Mouse (Mus musculus): ENCODE measurements around the gene Tmem214. TPM values are rescaled to one million over a fixed set of nuclear protein-coding genes. Genes with fewer than 3 reads are reported as not detected.
A peak's percentile ranks its signal among the peaks of the same experiment; 100 is the strongest.

Tmem214 gene
- 49.3 and 50.9 TPM in 2 replicates for polyA plus RNA-seq (2014; fragmentation: Nextera tagmentation; extraction: Ambion mirVana)

- Histone ChIP-seq H3K4me2 (ENCODE audit: low read depth, severe bottlenecking) (peak within 1 kb of the TSS; percentile 72), H3K4me3 (ENCODE audit: low read depth, low read length) (0 out of 2 replicates have a peak within 1 kb of the TSS, but pooled peaks have one; percentile 84), H3K9ac (ENCODE audit: low read length) (no peak within 1 kb of the TSS; the same call in 1 of the 2 replicates), H3K27ac (replicated peaks; ENCODE audit: low read depth, low read length) (0 out of 2 replicates have a peak within 1 kb of the TSS, but pooled peaks have one; percentile 36), H3K4me1 (ENCODE audit: control insufficient read depth, insufficient read depth, low read length) (peaks cover 5% of the 10 kb centered on the region; the same call in 1 of the 2 replicates), H3K27me3 (ENCODE audit: control insufficient read depth, insufficient read depth, low read length) (no peaks in the 10 kb centered on the region), H3K36me3 (ENCODE audit: control insufficient read depth, insufficient read depth, low read length) (peaks cover 11% of the 10 kb centered on the region; the same call in 1 of the 2 replicates), H3K9me3 (ENCODE audit: control insufficient read depth, low read length) (no peaks in the 10 kb centered on the region)
- DNase-seq (ENCODE audit: low spot score) = no peak
- 95% methylated on average over 3 of the region's 3 CpGs for WGBS
- no peak for ATAC-seq (ENCODE audit: insufficient number of reproducible peaks, low FRiP score, low TSS enrichment, low read depth)
These were observed at the start of gene Tmem214 for GRCm38 (mm10) chr5:30867712-30868111. Gene Tmem214, plus strand, starts transcription at chr5:30868012.

GRCm38 (mm10) chr5:30818758-30819309, 49.0 kb upstream of the Tmem214 start:
- no peaks in the 10 kb centered on the region for H3K36me3 ChIP-seq (ENCODE audit: control insufficient read depth, insufficient read depth, low read length)
- no peak overlapping the region for H3K4me3 ChIP-seq (ENCODE audit: low read depth, low read length)
- no peak overlapping the region for H3K4me2 ChIP-seq (ENCODE audit: low read depth, severe bottlenecking)
- 89% methylated on average over 8 of the region's 8 CpGs for WGBS
- H3K27me3 ChIP-seq (ENCODE audit: control insufficient read depth, insufficient read depth, low read length) = no peaks in the 10 kb centered on the region
- ATAC-seq (ENCODE audit: insufficient number of reproducible peaks, low FRiP score, low TSS enrichment, low read depth) (no peak), DNase-seq (ENCODE audit: low spot score) (no peak)
- H3K9ac ChIP-seq (ENCODE audit: low read length) = no peak overlapping the region
- H3K27ac ChIP-seq (replicated peaks; ENCODE audit: low read depth, low read length) = no peak overlapping the region
- H3K9me3 ChIP-seq (ENCODE audit: control insufficient read depth, low read length) = no peaks in the 10 kb centered on the region
- 0 out of 2 replicates have a peak, but pooled peaks cover 10% of the 10 kb centered on the region for H3K4me1 ChIP-seq (ENCODE audit: control insufficient read depth, insufficient read depth, low read length)

DNA sequence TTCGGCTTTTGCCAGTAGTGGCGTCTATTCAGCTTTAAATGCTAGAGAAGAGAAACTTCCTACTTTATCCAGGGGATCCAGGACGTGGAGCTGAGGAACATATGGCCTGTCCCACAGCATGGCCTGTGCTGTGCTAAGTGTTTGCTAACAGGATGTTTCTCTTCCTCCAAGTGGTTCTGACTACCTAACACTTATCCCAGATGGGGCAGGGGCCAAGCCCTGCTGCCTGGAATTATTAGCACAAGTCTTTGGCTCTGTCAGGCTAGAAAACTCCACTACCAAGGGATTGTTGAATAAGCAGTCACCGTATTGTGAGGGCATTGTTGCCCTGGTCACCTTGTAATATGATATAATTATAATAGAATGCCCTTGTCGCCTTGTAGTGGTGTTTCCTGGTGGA, 45.1 kb upstream of the Tmem214 start:
- Histone ChIP-seq H3K36me3 (ENCODE audit: control insufficient read depth, insufficient read depth, low read length) (no peaks in the 10 kb centered on the region), H3K9me3 (ENCODE audit: control insufficient read depth, low read length) (no peaks in the 10 kb centered on the region), H3K9ac (ENCODE audit: low read length) (no peak overlapping the region), H3K4me3 (ENCODE audit: low read depth, low read length) (no peak overlapping the region), H3K4me2 (ENCODE audit: low read depth, severe bottlenecking) (no peak overlapping the region), H3K4me1 (ENCODE audit: control insufficient read depth, insufficient read depth, low read length) (no peaks in the 10 kb centered on the region), H3K27me3 (ENCODE audit: control insufficient read depth, insufficient read depth, low read length) (no peaks in the 10 kb centered on the region), H3K27ac (replicated peaks; ENCODE audit: low read depth, low read length) (no peak overlapping the region)
- no peak for ATAC-seq (ENCODE audit: insufficient number of reproducible peaks, low FRiP score, low TSS enrichment, low read depth)
- 80% methylated on average over 5 of the region's 5 CpGs for WGBS
- no peak for DNase-seq (ENCODE audit: low spot score)

GRCm38 (mm10) chr5:30823091-30823490, 44.7 kb upstream of the Tmem214 start:
- Histone ChIP-seq H3K27me3 (ENCODE audit: control insufficient read depth, insufficient read depth, low read length) (no peaks in the 10 kb centered on the region), H3K27ac (replicated peaks; ENCODE audit: low read depth, low read length) (no peak overlapping the region), H3K4me2 (ENCODE audit: low read depth, severe bottlenecking) (no peak overlapping the region), H3K4me3 (ENCODE audit: low read depth, low read length) (no peak overlapping the region), H3K9ac (ENCODE audit: low read length) (no peak overlapping the region), H3K4me1 (ENCODE audit: control insufficient read depth, insufficient read depth, low read length) (no peaks in the 10 kb centered on the region), H3K36me3 (ENCODE audit: control insufficient read depth, insufficient read depth, low read length) (no peaks in the 10 kb centered on the region), H3K9me3 (ENCODE audit: control insufficient read depth, low read length) (no peaks in the 10 kb centered on the region)
- WGBS = 88% methylated on average over 3 of the region's 3 CpGs
- DNase-seq (ENCODE audit: low spot score) (no peak), ATAC-seq (ENCODE audit: insufficient number of reproducible peaks, low FRiP score, low TSS enrichment, low read depth) (no peak)

- Histone ChIP-seq H3K4me2 (ENCODE audit: low read depth, severe bottlenecking) (no peak overlapping the region), H3K4me1 (ENCODE audit: control insufficient read depth, insufficient read depth, low read length) (no peaks in the 10 kb centered on the region), H3K4me3 (ENCODE audit: low read depth, low read length) (no peak overlapping the region), H3K36me3 (ENCODE audit: control insufficient read depth, insufficient read depth, low read length) (no peaks in the 10 kb centered on the region), H3K9ac (ENCODE audit: low read length) (no peak overlapping the region), H3K9me3 (ENCODE audit: control insufficient read depth, low read length) (no peaks in the 10 kb centered on the region), H3K27ac (replicated peaks; ENCODE audit: low read depth, low read length) (no peak overlapping the region), H3K27me3 (ENCODE audit: control insufficient read depth, insufficient read depth, low read length) (no peaks in the 10 kb centered on the region)
- DNase-seq (ENCODE audit: low spot score) = no peak
- 87% methylated on average over 11 of the region's 11 CpGs for WGBS
- ATAC-seq (ENCODE audit: insufficient number of reproducible peaks, low FRiP score, low TSS enrichment, low read depth) = no peak
These were observed 43.5 kb upstream of the Tmem214 start for GRCm38 (mm10) chr5:30824124-30824988.

DNA sequence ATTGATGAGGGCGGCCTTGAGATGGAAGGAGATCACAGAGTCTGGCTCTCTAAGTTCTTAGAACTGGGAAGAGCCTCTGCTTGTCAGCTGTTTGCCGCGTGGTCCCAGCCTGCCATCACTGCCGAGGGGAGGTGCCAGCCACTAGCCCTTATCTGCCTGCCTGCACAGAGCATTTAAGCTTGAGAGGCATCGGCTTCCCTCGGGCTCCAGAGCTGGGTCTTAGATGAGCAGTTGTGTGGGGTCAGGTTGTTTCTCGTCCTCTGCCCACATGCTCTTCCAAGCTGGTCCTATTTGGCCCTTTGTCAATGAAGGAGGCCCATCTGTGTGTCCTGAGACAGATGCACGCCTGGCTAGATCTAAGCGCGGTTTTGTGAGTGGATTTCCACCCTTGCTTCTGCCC, 42.6 kb upstream of the Tmem214 start:
- H3K4me3 ChIP-seq (ENCODE audit: low read depth, low read length) = no peak overlapping the region
- H3K4me1 ChIP-seq (ENCODE audit: control insufficient read depth, insufficient read depth, low read length) = no peaks in the 10 kb centered on the region
- H3K27me3 ChIP-seq (ENCODE audit: control insufficient read depth, insufficient read depth, low read length) = no peaks in the 10 kb centered on the region
- DNase-seq (ENCODE audit: low spot score) = no peak
- no peak overlapping the region for H3K27ac ChIP-seq (replicated peaks; ENCODE audit: low read depth, low read length)
- H3K9me3 ChIP-seq (ENCODE audit: control insufficient read depth, low read length) = no peaks in the 10 kb centered on the region
- no peak overlapping the region for H3K9ac ChIP-seq (ENCODE audit: low read length)
- 73% methylated on average over 10 of the region's 10 CpGs for WGBS
- H3K4me2 ChIP-seq (ENCODE audit: low read depth, severe bottlenecking) = no peak overlapping the region
- ATAC-seq (ENCODE audit: insufficient number of reproducible peaks, low FRiP score, low TSS enrichment, low read depth) = no peak
- H3K36me3 ChIP-seq (ENCODE audit: control insufficient read depth, insufficient read depth, low read length) = no peaks in the 10 kb centered on the region

DNA sequence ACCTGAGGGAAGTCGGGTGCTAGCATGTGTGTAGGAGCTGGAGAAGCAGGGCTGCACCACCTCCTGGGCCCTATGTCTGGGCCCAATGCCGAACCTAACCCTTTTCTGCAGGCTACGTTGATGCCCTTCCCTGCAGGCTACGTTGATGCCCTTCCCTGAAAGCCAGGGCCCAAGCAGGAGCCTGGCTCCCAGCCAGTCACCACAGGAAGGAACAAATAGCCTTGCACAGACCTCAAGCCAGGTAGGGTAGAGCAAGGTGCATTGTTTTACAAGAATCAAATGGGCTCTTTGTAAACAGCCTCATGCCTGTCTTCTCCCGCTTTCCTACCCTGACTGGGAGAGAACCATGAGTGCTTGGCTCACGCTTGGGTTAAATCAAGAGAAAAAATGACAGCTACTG, 42.0 kb upstream of the Tmem214 start:
- Histone ChIP-seq H3K9me3 (ENCODE audit: control insufficient read depth, low read length) (no peaks in the 10 kb centered on the region), H3K27ac (replicated peaks; ENCODE audit: low read depth, low read length) (no peak overlapping the region), H3K27me3 (ENCODE audit: control insufficient read depth, insufficient read depth, low read length) (no peaks in the 10 kb centered on the region), H3K4me3 (ENCODE audit: low read depth, low read length) (no peak overlapping the region), H3K4me1 (ENCODE audit: control insufficient read depth, insufficient read depth, low read length) (no peaks in the 10 kb centered on the region), H3K4me2 (ENCODE audit: low read depth, severe bottlenecking) (no peak overlapping the region), H3K36me3 (ENCODE audit: control insufficient read depth, insufficient read depth, low read length) (no peaks in the 10 kb centered on the region), H3K9ac (ENCODE audit: low read length) (no peak overlapping the region)
- DNase-seq (ENCODE audit: low spot score) = no peak
- ATAC-seq (ENCODE audit: insufficient number of reproducible peaks, low FRiP score, low TSS enrichment, low read depth) = no peak
- 83% methylated on average over 6 of the region's 6 CpGs for WGBS

DNA sequence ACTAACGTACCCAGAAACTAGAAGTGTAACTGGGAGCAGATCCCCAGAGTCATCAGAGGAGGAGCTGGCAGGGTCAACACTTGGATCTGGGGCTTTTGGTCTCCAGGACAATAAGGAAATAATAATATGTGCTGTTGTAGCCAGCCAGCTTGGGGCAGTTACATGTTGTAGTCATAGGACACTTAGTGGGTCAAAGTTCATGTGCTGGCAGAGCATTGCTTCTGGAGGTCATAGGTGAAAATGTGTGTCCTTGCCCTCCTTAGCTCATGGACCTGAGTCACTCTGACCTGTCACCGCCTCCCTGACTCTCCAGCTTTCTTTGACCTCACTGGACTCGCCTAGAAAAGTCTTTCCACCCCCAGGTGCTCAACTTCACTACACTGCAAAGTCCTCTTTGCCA, 34.4 kb upstream of the Tmem214 start:
- H3K27ac ChIP-seq (replicated peaks; ENCODE audit: low read depth, low read length) = no peak overlapping the region
- no peaks in the 10 kb centered on the region for H3K9me3 ChIP-seq (ENCODE audit: control insufficient read depth, low read length)
- DNase-seq (ENCODE audit: low spot score) (no peak), ATAC-seq (ENCODE audit: insufficient number of reproducible peaks, low FRiP score, low TSS enrichment, low read depth) (no peak)
- WGBS = 84% methylated on average over 3 of the region's 3 CpGs
- no peaks in the 10 kb centered on the region for H3K36me3 ChIP-seq (ENCODE audit: control insufficient read depth, insufficient read depth, low read length)
- H3K4me1 ChIP-seq (ENCODE audit: control insufficient read depth, insufficient read depth, low read length) = no peaks in the 10 kb centered on the region
- no peak overlapping the region for H3K9ac ChIP-seq (ENCODE audit: low read length)
- H3K4me3 ChIP-seq (ENCODE audit: low read depth, low read length) = no peak overlapping the region
- H3K27me3 ChIP-seq (ENCODE audit: control insufficient read depth, insufficient read depth, low read length) = no peaks in the 10 kb centered on the region
- H3K4me2 ChIP-seq (ENCODE audit: low read depth, severe bottlenecking) = no peak overlapping the region

Measured in limb, embryonic 11.5 days (tissue).